Mouse (Mus musculus) cerebellum, adult 2 months (tissue): ENCODE measurements around the gene Gm45021.

ENCODE experiments used
- CTCF ChIP-seq: fragments of 200-500 bp; IDR thresholded peaks from 2 replicates; pipeline ENCODE4 v1.5.1; 2011; ENCODE audit warnings: low read depth, mild to moderate bottlenecking, control low read depth, low read length, moderate library complexity, borderline replicate concordance; ENCODE audit not compliant: insufficient read depth
- POLR2A ChIP-seq: fragments of 200-500 bp; IDR thresholded peaks from 2 replicates; pipeline ENCODE4 v1.6.1; 2011; ENCODE audit warnings: low read length, control low read depth, borderline replicate concordance; ENCODE audit not compliant: insufficient read depth

- TF ChIP-seq CTCF (no peak), POLR2A (no peak)
Measured at GRCm38 (mm10) chr6:48573280-48573679, 16.1 kb upstream of the Gm45021 start.
